Mouse (Mus musculus): ENCODE results near the gene Pex5l.

Gene Pex5l

GRCm38 (mm10) chr3:33061428-33061827 lies 81.6 kb downstream of the Pex5l start:
- no peak for DNase-seq

DNA sequence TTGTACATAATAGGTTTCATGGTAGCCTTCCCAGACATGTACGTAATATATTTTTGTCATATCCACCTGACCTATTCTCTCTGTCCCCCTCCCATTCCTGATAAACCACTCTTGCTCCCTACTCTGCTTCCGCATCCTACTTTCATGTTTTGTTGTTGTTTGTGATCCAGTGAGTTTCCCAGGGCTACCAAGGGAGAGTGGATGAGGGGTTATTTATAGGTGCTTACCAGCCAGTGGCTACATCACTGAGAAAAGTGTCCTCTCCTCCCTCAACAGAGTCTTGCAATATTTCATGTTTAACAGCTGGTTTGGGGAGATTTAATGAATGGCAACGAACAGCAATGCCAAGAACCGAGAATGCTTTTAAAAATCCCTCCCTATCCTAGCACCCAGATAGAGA lies 82.0 kb downstream of the Pex5l start:
- DNase-seq: no peak

- no peak for DNase-seq
Measured at GRCm38 (mm10) chr3:33060343-33060937, 82.6 kb downstream of the Pex5l start.

DNA sequence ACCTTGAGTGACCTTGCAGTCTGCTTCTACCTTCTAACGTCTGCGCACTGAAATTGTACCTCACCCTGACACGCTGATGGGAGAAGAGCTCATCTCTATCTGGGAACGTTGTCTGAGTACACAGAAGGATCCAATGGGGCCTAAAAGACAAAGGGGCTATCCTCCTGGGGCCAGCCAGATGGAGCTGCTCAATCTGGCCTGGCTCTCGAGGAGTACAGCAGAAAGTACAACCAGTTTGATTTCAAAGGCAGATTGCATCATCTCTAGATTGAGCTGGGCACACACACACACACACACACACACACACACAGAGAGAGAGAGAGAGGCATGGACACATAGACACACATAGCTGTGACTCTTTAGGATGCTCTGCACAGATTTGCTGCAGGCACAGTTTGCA lies 94.7 kb downstream of the Pex5l start:
- DNase-seq: peak; percentile 4 to 9

GRCm38 (mm10) chr3:33044799-33045106 lies 98.3 kb downstream of the Pex5l start:
- no peak for DNase-seq

- DNase-seq: peak; percentile 9 to 21
Measured at GRCm38 (mm10) chr3:33043896-33044798, 98.9 kb downstream of the Pex5l start.

DNA sequence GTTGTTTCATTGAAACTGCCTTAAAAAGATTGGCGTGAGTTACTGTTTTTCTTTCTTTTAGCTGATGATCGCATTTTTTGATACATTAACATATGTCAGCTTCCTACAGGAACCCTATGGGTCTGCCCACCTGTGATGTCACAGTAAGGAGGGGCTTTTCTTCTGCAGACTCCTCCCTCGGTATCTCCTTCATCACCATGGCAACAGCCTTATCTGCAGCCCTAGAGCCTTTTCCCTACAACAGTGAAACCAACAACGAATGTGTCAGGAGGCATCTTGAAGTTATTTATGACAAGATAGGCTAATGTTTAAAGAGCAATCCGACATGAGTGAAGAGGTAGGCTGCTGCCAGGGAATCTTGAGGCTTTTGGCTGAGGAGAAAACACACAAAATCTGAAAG lies 118.5 kb downstream of the Pex5l start:
- no peak for DNase-seq

GRCm38 (mm10) chr3:33003901-33004300 lies 139.1 kb downstream of the Pex5l start:
- no peak for DNase-seq

DNA sequence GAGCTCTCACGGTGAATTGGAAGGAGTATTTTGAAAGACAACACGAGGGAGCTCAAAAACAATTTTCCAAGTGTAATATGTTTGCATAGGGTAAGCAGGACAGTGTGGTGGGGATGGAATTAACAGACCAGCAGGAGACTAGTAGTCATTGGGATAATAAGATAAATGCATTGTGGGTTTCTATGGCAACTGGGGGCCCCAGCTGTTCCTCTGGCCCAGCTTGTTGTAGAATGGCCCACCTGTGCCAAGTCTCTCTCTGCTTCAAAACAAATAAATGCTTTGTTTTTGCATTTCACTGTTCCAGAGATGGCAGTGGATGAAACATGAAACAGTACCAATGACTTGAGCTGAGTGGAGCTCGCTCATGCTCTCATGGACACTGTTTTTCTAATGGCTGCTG lies 141.3 kb downstream of the Pex5l start:
- DNase-seq: peak; percentile 4 to 10

- peak; percentile 5 to 8 for DNase-seq
Measured at GRCm38 (mm10) chr3:33000383-33001015, 142.5 kb downstream of the Pex5l start.

- no peak for DNase-seq
Measured at GRCm38 (mm10) chr3:32991713-32992575, 151.1 kb downstream of the Pex5l start.

GRCm38 (mm10) chr3:32987806-32988205 lies 155.2 kb downstream of the Pex5l start:
- DNase-seq: no peak

- no peak for DNase-seq
Measured at GRCm38 (mm10) chr3:32985141-32985540, 157.9 kb downstream of the Pex5l start.

DNA sequence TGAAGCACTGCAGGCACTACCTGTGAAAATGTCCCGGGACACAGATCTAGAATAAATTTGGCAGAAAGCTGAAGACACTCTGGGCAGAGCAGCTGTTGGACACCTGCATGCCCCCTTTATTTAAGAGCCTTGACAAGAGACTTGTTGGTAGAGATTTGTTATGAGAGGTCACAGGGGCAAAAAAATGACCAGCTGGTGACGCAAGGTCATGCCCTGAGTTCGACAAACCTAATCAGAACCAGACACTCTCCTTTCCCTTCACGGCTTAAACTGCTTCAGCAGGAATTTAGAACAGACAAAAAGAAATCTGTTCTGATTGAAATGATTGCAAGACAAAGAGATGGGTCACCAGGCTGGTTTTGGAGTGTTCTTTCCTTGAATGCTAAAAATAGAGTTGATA lies 163.1 kb downstream of the Pex5l start:
- no peak for DNase-seq

GRCm38 (mm10) chr3:32979238-32979637 lies 163.8 kb downstream of the Pex5l start:
- DNase-seq: no peak

DNA sequence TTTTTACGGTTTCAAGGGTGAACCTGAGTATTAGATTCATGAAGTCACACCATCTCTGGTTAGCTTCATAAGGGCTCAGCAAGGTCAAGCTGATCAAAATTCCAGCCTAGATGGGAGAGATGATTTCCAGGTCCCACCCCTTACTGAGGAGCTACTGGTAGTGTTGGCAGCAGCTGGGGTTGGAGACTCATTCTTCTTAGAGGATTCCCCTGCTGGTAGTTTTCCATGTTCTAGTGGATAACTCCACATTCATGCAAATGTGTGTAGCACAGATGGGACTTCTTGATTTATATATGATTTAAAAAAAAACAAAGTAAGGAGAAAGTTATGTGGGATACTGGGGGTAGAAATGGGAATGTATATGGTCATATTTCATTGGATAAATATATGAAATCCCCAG lies 172.8 kb downstream of the Pex5l start:
- no peak for DNase-seq

- no peak for DNase-seq
Measured at GRCm38 (mm10) chr3:32968671-32969425, 174.2 kb downstream of the Pex5l start.

- peak; percentile 50 to 65 for DNase-seq
Measured at GRCm38 (mm10) chr3:32965528-32965927, 177.5 kb downstream of the Pex5l start.

- DNase-seq: no peak
Measured at GRCm38 (mm10) chr3:32961494-32961893, 181.6 kb downstream of the Pex5l start.

DNA sequence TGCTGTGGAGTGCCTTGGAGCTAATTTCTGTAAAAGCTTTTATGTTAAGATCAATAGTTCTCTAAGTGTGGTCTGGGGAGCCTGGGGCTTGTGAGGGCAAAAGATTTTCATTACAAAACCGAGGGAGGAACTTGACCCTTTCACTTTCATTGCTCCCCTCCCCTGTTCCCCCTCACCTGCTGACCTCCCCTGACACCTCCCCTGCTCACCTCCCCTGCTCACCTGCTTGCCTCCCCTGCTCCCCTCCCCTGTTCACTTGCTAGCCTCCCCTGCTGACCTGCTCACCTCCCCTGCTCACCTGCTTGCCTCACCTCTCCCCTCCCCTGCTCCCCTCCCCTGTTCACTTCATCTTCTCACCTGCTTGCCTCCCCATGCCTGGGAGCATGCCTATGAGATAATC lies 191.7 kb downstream of the Pex5l start:
- DNase-seq: no peak

DNA sequence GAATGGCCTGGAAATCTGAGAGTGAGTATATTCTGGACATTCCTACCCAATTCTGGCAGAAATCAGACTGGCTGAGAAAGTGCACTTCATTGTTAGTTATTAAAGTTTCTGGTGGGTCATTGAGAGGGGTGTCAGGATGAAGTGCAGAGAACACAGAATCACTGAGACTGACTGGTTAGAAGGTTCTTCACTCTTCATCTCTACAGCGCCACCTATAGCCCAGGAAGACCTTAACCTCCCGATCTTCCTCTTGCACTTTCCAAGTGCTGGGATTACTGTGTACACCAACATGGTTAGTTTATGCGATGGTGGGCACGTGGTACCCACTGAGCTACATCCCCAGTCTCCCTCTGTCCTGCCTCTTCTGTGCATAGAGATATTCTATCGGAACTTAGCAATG lies 195.6 kb downstream of the Pex5l start:
- DNase-seq: no peak

- DNase-seq: no peak
Measured at GRCm38 (mm10) chr3:32939802-32940501, 203.1 kb downstream of the Pex5l start.
